Mouse (Mus musculus) forebrain, embryonic 13.5 days (tissue): ENCODE results near the gene Irf1. TPM values are rescaled to one million over a fixed set of nuclear protein-coding genes. Genes with fewer than 3 reads are reported as not detected.

Source experiments
- ATAC-seq: fragments of 200-750 bp; cut with Nextera tagmentation; 2 replicates; pipeline ENCODE4 v1.8.0; 2017
- H3K27ac ChIP-seq: fragments of 300-500 bp; sonication (generic); 2 replicates; pipeline ENCODE4 v1.5.1; 2015; ENCODE audit warnings: inconsistent platforms, mild to moderate bottlenecking, moderate library complexity
- H3K27me3 ChIP-seq: fragments of 300-500 bp; sonication (generic); 2 replicates; pipeline ENCODE4 v1.6.1; 2015; ENCODE audit warnings: mild to moderate bottlenecking, inconsistent platforms
- H3K36me3 ChIP-seq: fragments of 300-500 bp; sonication (generic); 2 replicates; pipeline ENCODE4 v1.6.1; 2015; ENCODE audit warnings: mild to moderate bottlenecking, inconsistent platforms; ENCODE audit not compliant: poor library complexity, severe bottlenecking
- H3K4me1 ChIP-seq: fragments of 300-500 bp; sonication (generic); 2 replicates; pipeline ENCODE4 v1.6.1; 2015; ENCODE audit warnings: inconsistent platforms
- H3K4me2 ChIP-seq: fragments of 300-500 bp; sonication (generic); 2 replicates; pipeline ENCODE4 v1.6.1; 2015; ENCODE audit warnings: inconsistent platforms, mild to moderate bottlenecking, moderate library complexity
- H3K4me3 ChIP-seq: fragments of 300-500 bp; sonication (generic); 2 replicates; pipeline ENCODE4 v1.5.1; 2015; ENCODE audit warnings: mild to moderate bottlenecking, inconsistent platforms
- H3K9ac ChIP-seq: fragments of 300-500 bp; sonication (generic); 2 replicates; pipeline ENCODE4 v1.6.1; 2015; ENCODE audit warnings: mild to moderate bottlenecking, inconsistent platforms
- H3K9me3 ChIP-seq: fragments of 300-500 bp; sonication (generic); replicated peaks from 2 replicates; pipeline ENCODE4 v1.6.1; 2016; ENCODE audit warnings: inconsistent platforms
- WGBS: fragments of 180-500 bp; shearing (Covaris S2); methylation state at CpG from one replicate; pipeline ENCODE4 v1.1.7; 2015; 5-methylcytosine and 5-hydroxymethylcytosine counted together
- polyA plus RNA-seq: library from polyadenylated mRNA; unstranded; fragments of >200 nt; fragmentation: Nextera tagmentation; extraction: Ambion mirVana; gene quantifications from 2 replicates; pipeline ENCODE4 v1.2.1, GENCODE M21; 2015

Gene Irf1
- polyA plus RNA-seq, 1 experiment from 2014 or later, result 2.7 TPM

DNA sequence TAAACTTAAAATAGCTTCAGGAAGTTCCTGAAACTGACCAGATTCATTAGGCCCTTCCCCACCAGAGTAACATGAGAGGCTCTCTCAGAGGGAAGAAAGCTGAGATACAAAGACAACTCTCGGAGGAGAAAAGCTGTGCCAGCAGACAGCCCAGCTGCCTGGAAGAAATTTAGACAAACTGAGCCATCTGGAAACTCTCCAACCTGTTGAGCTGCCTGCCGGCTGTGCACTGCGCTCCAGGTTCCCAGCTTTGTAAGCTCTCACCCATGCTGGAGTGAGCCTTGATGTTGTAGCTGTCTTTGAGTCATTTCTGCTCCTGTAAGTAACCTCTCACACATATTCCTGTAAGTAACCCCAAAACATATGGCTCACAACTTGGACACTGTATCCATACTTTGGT, 23.2 kb downstream of the Irf1 start:
- H3K9me3 ChIP-seq, result no peaks in the 10 kb centered on the region
- no peaks in the 10 kb centered on the region for H3K27me3 ChIP-seq
- no peak overlapping the region for H3K4me2 ChIP-seq
- no peak for ATAC-seq
- H3K4me1 ChIP-seq, result no peaks in the 10 kb centered on the region
- no peak overlapping the region for H3K27ac ChIP-seq
- H3K9ac ChIP-seq, result no peak overlapping the region
- H3K4me3 ChIP-seq, result no peak overlapping the region
- no peaks in the 10 kb centered on the region for H3K36me3 ChIP-seq
- 75% methylated on average over 3 of the region's 3 CpGs for WGBS

DNA sequence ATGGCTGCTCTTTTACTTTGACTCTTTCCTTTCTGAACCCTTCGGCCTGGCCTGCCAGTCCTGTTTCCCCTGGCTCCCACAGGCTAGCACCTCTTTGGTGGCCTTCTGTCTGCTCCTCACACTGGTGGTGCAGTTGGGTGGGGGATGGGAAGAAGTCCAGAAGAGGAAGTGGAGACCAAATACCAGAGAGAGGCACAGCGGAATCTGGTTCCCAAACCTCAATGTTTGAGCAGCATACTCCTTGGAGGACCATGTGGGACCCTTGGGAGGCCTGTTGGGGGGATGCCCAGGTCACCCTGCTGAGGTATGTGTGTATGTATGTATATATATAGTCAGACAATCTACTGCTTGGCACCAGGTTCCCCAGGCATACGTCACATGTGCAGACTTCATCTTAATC, 24.2 kb downstream of the Irf1 start:
- Histone ChIP-seq H3K9ac (no peak overlapping the region), H3K4me3 (no peak overlapping the region), H3K27me3 (no peaks in the 10 kb centered on the region), H3K27ac (no peak overlapping the region), H3K36me3 (no peaks in the 10 kb centered on the region), H3K4me1 (no peaks in the 10 kb centered on the region), H3K9me3 (no peaks in the 10 kb centered on the region), H3K4me2 (no peak overlapping the region)
- ATAC-seq, result no peak
- 76% methylated on average over 3 of the region's 3 CpGs for WGBS

DNA sequence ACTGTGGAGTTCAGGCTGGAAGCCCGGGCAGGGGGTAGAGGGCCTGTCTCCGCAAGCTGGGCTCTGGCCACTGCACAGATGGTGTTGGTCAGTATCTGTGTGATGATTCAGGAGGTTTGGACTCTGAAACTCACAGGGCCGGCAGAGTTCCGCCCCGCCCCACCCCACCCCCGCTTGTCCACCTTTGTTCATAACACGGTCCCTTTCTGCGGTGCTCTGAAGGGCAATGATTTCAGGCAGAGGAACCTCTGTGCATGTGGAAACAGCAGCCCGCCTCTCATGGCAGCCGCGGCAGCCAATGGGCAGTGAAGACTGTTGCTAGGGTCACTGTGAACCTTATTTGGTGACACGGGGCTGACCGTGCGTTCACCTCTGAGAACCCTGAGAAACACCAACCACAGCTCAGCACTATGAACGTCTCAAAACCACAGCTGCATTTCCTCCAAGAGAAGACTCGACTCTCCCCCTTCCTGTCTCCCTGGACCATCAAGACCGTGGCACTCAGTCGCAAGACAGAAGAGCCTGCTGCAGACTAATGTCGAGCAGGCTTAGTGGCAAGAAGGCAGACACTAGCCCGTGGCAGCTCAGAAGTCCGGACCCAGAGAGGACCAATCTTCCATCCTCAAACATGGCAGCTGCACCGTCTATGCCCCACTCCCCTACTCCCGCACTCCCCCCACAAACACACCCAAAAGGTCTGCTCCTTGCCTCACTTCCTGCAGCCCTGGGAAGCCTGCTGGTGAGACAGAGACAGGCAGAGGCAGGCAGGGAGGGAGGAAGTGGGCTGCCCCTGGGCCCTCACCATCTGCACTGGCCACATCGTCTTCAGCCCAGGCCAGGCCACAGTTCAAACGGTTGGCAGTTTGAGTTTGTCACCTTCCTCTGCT, 25.1 kb downstream of the Irf1 start:
- 79% methylated on average over 25 of the region's 25 CpGs for WGBS
- no peaks in the 10 kb centered on the region for H3K9me3 ChIP-seq
- no peak overlapping the region for H3K4me2 ChIP-seq

DNA sequence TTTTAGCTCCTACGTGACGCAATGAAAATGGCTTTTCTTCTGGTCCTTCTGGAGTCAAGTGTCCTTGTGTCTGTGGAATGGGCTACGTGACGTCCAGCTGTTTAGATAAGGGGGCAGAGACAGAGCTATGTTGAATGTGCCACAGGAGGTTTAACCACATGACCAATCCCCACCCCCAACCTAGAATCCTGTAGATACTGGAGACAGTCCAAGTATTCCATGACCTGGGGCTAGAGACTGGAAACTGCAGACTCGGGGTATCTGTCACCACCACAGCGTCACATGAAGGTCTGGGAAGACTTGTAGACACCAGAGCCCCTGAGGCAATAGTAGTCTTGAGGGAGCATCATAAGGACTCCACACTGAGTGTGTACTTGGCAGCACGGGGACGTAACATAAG, 26.0 kb downstream of the Irf1 start:
- Histone ChIP-seq H3K36me3 (no peaks in the 10 kb centered on the region), H3K9ac (no peak overlapping the region), H3K9me3 (no peaks in the 10 kb centered on the region), H3K4me3 (no peak overlapping the region), H3K4me1 (no peaks in the 10 kb centered on the region), H3K27me3 (no peaks in the 10 kb centered on the region), H3K4me2 (no peak overlapping the region), H3K27ac (no peak overlapping the region)
- no peak for ATAC-seq
- 85% methylated on average over 8 of the region's 8 CpGs for WGBS

More for the DNA sequence above, 25.1 kb downstream of the Irf1 start:
- ATAC-seq, result no peak
- H3K27ac ChIP-seq, result no peak overlapping the region
- H3K9ac ChIP-seq, result no peak overlapping the region
- no peaks in the 10 kb centered on the region for H3K27me3 ChIP-seq
- H3K36me3 ChIP-seq, result no peaks in the 10 kb centered on the region
- no peak overlapping the region for H3K4me3 ChIP-seq
- H3K4me1 ChIP-seq, result no peaks in the 10 kb centered on the region

DNA sequence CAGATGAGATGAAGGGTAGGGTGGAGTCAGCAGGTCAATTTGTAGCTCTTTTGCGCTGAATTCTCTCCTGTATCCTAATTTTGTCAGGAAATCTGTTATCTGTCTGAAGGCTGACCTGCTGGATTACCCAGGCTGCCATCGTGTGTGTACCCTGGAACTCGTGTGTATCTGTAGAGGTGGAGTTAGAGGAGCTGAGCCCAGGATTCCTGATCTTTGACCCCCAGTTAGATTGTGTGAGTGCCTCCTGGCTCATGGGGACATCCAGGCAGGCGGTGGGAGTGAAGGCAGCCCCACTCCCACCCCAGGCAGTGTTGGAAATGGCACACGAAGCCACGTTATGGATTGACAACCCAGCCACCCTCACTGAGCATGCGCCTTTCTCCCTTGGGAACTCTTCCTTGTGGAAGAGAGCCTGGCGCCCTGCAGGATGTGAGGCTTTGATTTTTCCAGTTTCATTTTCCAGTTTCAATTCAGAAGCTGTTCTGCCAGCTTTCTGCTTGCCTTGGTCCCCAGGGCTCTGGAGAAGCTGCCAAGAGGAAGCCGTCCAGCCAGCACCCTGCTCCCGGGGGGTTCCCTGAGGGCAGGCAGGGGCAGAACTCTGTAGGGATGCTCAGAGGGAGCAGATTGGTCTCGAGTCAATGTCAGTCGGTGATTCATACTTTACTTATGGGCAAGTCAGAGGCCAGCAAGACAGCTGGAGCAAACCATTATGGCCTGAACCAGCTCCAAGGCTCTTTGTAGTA, 26.8 kb downstream of the Irf1 start:
- no peak overlapping the region for H3K4me2 ChIP-seq

DNA sequence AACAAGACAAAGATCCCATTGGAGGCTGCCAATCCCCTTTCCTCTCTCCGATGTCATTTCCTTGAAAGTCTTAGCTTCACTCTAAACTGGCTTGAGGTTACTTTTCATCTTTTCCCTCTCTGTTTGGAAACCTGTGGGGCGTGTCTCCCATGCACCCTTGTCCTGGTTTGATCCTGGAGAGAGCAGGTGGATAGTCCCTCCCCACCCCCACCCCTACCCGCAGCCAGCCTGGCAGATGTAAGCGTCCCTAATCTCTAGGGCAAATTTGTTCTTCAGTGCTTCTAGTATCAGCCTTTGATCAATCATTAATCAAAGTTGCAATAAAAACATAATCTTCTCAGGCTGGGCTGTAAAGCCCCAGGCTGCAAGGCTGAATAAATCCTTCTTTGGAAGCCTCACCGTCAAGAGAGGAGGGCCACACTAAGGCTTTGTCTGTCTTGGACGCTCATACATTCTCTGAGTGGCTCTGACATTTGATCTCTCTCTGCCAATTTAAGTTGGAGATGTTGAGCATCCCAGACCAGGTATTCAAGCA, 27.6 kb downstream of the Irf1 start:
- Histone ChIP-seq H3K27me3 (no peaks in the 10 kb centered on the region), H3K4me1 (no peaks in the 10 kb centered on the region), H3K4me2 (no peak overlapping the region), H3K36me3 (no peaks in the 10 kb centered on the region), H3K9ac (no peak overlapping the region), H3K4me3 (no peak overlapping the region), H3K9me3 (no peaks in the 10 kb centered on the region), H3K27ac (no peak overlapping the region)
- WGBS, result 60% methylated on average over 6 of the region's 6 CpGs
- ATAC-seq, result no peak

More for the DNA sequence above, 26.8 kb downstream of the Irf1 start:
- Histone ChIP-seq H3K9ac (no peak overlapping the region), H3K4me3 (no peak overlapping the region), H3K27ac (no peak overlapping the region), H3K9me3 (no peaks in the 10 kb centered on the region), H3K4me1 (no peaks in the 10 kb centered on the region), H3K27me3 (no peaks in the 10 kb centered on the region), H3K36me3 (no peaks in the 10 kb centered on the region)
- WGBS, result 78% methylated on average over 12 of the region's 12 CpGs
- no peak for ATAC-seq

DNA sequence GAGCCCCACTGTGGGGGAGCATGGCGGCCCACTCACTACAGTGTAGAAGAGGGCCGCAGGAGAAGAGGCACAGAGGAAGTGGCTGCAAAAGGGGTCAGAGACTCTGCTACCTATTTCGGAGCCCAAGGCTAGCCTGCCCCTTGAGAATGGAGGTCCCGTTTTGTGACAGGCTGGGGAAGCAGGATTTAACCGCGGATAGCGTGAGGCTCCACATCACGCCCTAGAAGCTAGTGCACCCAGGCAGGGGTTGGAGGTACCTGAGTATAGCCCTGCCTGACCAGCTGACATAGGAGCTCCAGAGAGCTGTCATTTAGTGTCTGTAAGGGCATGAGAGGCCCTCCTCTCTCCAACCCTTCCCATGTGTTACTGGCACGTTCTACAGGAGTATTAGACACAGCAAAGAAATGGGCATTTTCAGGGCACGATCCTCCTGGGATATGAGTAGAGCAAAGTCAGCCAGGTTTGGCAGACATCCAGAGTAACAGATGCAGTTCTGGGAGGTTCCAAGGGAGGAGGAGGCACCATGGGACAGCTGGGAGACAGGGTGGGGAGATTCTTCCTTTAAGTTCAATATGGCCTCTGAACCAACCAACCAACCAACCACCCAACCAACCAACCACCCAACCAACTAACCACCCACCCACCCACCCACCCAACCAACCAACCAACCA, 28.4 kb downstream of the Irf1 start:
- Histone ChIP-seq H3K36me3 (no peaks in the 10 kb centered on the region), H3K9me3 (no peaks in the 10 kb centered on the region), H3K4me2 (no peak overlapping the region), H3K9ac (no peak overlapping the region), H3K4me3 (no peak overlapping the region), H3K27ac (no peak overlapping the region), H3K4me1 (no peaks in the 10 kb centered on the region), H3K27me3 (no peaks in the 10 kb centered on the region)
- 93% methylated on average over 10 of the region's 10 CpGs for WGBS
- ATAC-seq, result no peak

DNA sequence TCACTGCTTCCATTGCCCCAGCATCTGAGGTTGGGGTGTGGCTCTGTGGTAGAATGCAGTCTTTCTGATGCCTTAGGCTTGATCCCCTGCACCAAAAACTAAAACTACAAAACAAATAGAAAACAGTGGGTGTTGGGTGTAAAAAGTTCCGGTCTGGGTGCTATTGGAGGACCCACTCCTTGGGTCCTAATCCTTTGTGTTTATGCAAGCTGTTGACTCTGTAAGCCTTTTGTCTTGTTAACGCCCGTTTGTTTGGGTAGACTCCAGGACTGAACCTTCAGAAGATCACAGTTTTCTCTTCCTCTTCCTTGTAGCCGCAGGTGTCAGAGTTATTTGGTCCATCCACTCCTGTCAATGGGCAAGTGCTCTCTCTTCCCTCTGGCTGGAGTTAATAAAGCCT, 30.2 kb downstream of the Irf1 start:
- no peak overlapping the region for H3K9ac ChIP-seq
- ATAC-seq, result no peak
- WGBS, result 68% methylated on average over 4 of the region's 4 CpGs

DNA sequence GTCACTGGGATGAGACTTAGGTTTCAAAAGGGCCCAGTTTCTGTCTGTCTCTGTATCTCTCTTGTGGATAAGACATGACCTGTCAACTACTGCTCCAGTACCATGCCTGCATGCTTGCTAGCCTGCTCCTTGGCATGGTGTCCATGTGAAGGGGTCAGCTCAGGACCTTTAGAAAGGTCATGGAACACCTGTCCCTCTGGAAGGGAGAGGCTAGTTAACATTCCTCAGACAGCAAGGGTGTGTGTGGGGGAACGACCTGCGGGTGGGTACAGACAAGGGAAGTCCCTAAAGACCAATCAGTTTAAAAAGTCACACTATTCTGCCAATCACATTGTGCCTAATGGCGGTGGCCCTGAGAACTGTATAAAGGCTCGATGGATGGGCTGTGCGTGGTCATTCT, 31.2 kb downstream of the Irf1 start:
- Histone ChIP-seq H3K36me3 (no peaks in the 10 kb centered on the region), H3K4me3 (no peak overlapping the region), H3K9ac (no peak overlapping the region), H3K4me1 (no peaks in the 10 kb centered on the region), H3K27ac (no peak overlapping the region), H3K9me3 (no peaks in the 10 kb centered on the region), H3K27me3 (no peaks in the 10 kb centered on the region), H3K4me2 (no peak overlapping the region)
- 93% methylated on average over 5 of the region's 5 CpGs for WGBS
- ATAC-seq, result no peak

More for the DNA sequence above, 30.2 kb downstream of the Irf1 start:
- Histone ChIP-seq H3K27me3 (no peaks in the 10 kb centered on the region), H3K4me3 (no peak overlapping the region), H3K4me2 (no peak overlapping the region), H3K9me3 (no peaks in the 10 kb centered on the region), H3K4me1 (no peaks in the 10 kb centered on the region), H3K36me3 (no peaks in the 10 kb centered on the region), H3K27ac (no peak overlapping the region)

DNA sequence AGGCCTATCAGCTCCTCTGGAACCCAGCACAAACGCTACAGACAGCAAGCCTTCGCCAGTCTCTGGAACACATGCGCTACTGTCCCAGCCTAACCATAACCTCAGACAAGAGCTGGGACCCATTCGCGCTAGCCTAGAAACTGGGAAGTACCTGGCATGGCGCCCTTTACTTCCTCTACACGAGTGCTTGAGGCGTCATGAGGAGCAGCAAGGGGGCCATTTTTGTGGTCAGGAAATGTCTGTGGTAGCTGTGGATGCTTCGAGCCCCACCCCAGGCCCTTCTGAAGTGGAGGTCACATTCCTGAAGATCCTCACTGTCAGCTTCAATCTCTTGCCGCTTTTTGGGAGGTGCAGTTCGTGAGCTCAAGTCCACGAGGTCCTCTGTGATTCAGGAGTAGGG, 33.3 kb downstream of the Irf1 start:
- ATAC-seq, result no peak
- Histone ChIP-seq H3K4me2 (no peak overlapping the region), H3K4me3 (no peak overlapping the region), H3K4me1 (no peaks in the 10 kb centered on the region), H3K36me3 (no peaks in the 10 kb centered on the region), H3K27ac (no peak overlapping the region), H3K9ac (no peak overlapping the region), H3K9me3 (no peaks in the 10 kb centered on the region), H3K27me3 (no peaks in the 10 kb centered on the region)
- 92% methylated on average over 12 of the region's 12 CpGs for WGBS

DNA sequence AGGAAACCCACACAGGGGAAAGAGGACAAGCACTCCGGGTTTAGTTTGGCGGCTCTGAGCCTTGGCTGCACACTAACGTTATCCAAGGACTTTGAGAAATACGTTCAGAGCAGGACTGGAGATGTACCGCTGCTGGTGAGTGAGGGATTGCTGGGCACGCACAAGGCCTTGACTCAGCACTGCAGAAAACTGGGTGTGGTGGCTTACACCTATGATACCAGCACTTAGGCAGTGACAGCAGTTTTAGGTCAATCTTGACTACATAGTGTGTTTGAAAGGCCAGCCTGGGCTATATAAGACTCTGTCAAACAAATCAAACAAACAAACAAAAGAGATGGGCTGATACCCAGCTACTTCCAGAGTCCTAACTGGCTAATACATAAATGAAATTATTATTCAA, 33.7 kb downstream of the Irf1 start:
- no peaks in the 10 kb centered on the region for H3K9me3 ChIP-seq
- no peaks in the 10 kb centered on the region for H3K27me3 ChIP-seq
- ATAC-seq, result no peak
- 86% methylated on average over 6 of the region's 6 CpGs for WGBS
- H3K9ac ChIP-seq, result no peak overlapping the region
- H3K4me1 ChIP-seq, result no peaks in the 10 kb centered on the region
- no peaks in the 10 kb centered on the region for H3K36me3 ChIP-seq
- no peak overlapping the region for H3K27ac ChIP-seq
- H3K4me2 ChIP-seq, result no peak overlapping the region
- no peak overlapping the region for H3K4me3 ChIP-seq
